In genomic region chr2:155585486-155585885, GRCm38 (mm10) we compare ENCODE assay signal across 12 mouse cellular contexts. TPM values are rescaled to one million over a fixed set of nuclear protein-coding genes. Genes with fewer than 3 reads are reported as not detected.
DNase-seq lines count a peak whose midpoint lies in the region; ATAC-seq lines count a peak whose summit lies in the region.
"Had no signal": no experiment of that assay in that cellular context is flagged by ENCODE, and none has a peak within 500 bp of the region (broad histone marks: within the 10 kb centered on the region; RNA-seq: fewer than 3 reads in every experiment).

No protein-coding gene starts in this region.

- no peak overlapping the region for H3K4me2 ChIP-seq in kidney, embryonic 16.5 days (replicated peaks; ENCODE audit: low read depth, low read length)
- H3K4me2 ChIP-seq: embryonic facial prominence, embryonic 13.5 days; midbrain, embryonic 15.5 days had no signal

- ATAC-seq in kidney, embryonic 16.5 days (ENCODE audit: low FRiP score, low TSS enrichment): no peak
- peak; percentile 75 for ATAC-seq in megakaryocyte progenitor cell, adult 5-6 weeks (replicated peaks; ENCODE audit: poor library complexity)
- ATAC-seq: midbrain, embryonic 15.5 days had no signal

- H3K9me3 ChIP-seq in kidney, embryonic 16.5 days (ENCODE audit: low read length): no peaks in the 10 kb centered on the region
- H3K9me3 ChIP-seq: embryonic facial prominence, embryonic 13.5 days; midbrain, embryonic 15.5 days had no signal

- H3K27ac ChIP-seq in kidney, embryonic 16.5 days (ENCODE audit: low read length): no peak overlapping the region
- H3K27ac ChIP-seq: embryonic facial prominence, embryonic 13.5 days; midbrain, embryonic 15.5 days had no signal

- no peaks in the 10 kb centered on the region for H3K4me1 ChIP-seq in kidney, embryonic 16.5 days (ENCODE audit: insufficient read depth, low read length)
- H3K4me1 ChIP-seq: embryonic facial prominence, embryonic 13.5 days; midbrain, embryonic 15.5 days had no signal

- peak; percentile 68 for DNase-seq in kidney, adult 11 months
- peak; percentile 31 for DNase-seq in adrenal gland, postnatal 25 days
- peak; percentile 74 for DNase-seq in kidney, postnatal 36 days
- DNase-seq in right cerebral cortex, adult 18-20 months: no peak
- DNase-seq in cerebellum, adult 11-12 months: no peak
- no peak for DNase-seq in layer of hippocampus, adult 9-10 months (ENCODE audit: low spot score)
- DNase-seq: cerebellum, adult 18-20 months; left cerebral cortex, postnatal 4 days had no signal

- H3K9ac ChIP-seq in kidney, embryonic 16.5 days (replicated peaks; ENCODE audit: low read length): no peak overlapping the region
- H3K9ac ChIP-seq: embryonic facial prominence, embryonic 13.5 days; midbrain, embryonic 15.5 days had no signal

- H3K27me3 ChIP-seq in kidney, embryonic 16.5 days (ENCODE audit: insufficient read depth, low read length): no peaks in the 10 kb centered on the region
- H3K27me3 ChIP-seq: embryonic facial prominence, embryonic 13.5 days; midbrain, embryonic 15.5 days had no signal

- H3K36me3 ChIP-seq in kidney, embryonic 16.5 days (ENCODE audit: insufficient read depth, low read length): no peaks in the 10 kb centered on the region
- H3K36me3 ChIP-seq: embryonic facial prominence, embryonic 13.5 days; midbrain, embryonic 15.5 days had no signal

- H3K4me3 ChIP-seq in kidney, embryonic 16.5 days (ENCODE audit: low read length): no peak overlapping the region
- H3K4me3 ChIP-seq: embryonic facial prominence, embryonic 13.5 days; midbrain, embryonic 15.5 days had no signal

- 61% methylated on average over 10 of the region's 10 CpGs for WGBS in kidney, embryonic 16.5 days

RNA-seq across cellular contexts. Expression of gene Gss, which starts 7.1 kb away (rescaled TPM):
- 65.2 and 71.3 TPM in 2 replicates for polyA plus RNA-seq in kidney, embryonic 16.5 days (2015; fragmentation: Nextera tagmentation; extraction: Ambion mirVana)
- 67.6 and 82.2 TPM in 2 replicates for total RNA-seq in adrenal gland, postnatal 25 days (2021)
- total RNA-seq in megakaryocyte progenitor cell, adult 5-6 weeks (2015): 9.9 and 12.2 TPM in 2 replicates
- total RNA-seq in megakaryocyte progenitor cell, adult 5-6 weeks (2017): 13.4 and 18.2 TPM in 2 replicates

RNA-seq across cellular contexts. Expression of gene Myh7b, which starts 25.5 kb away (rescaled TPM):
- 0.56 and 1.7 TPM in 2 replicates for polyA plus RNA-seq in kidney, embryonic 16.5 days (2015; fragmentation: Nextera tagmentation; extraction: Ambion mirVana)
- 0.24 TPM in 1 of 2 replicates, not detected in the other for total RNA-seq in adrenal gland, postnatal 25 days (2021)
- total RNA-seq in megakaryocyte progenitor cell, adult 5-6 weeks (2015): 0.07 TPM in 1 of 2 replicates, not detected in the other
- total RNA-seq in megakaryocyte progenitor cell, adult 5-6 weeks (2017): not detected in 2 replicates

Comparison
In these comparisons a context has a peak if more than half of its experiments do, and no peak if none do; other contexts are left out.
1. DNase-seq: peak in kidney, adult 11 months (single experiment), adrenal gland, postnatal 25 days (single experiment) and kidney, postnatal 36 days (2 of 2); none in right cerebral cortex, adult 18-20 months (single experiment), cerebellum, adult 11-12 months (single experiment) and layer of hippocampus, adult 9-10 months (single experiment).